Mouse (Mus musculus) megakaryocyte progenitor cell, adult 5-6 weeks (primary cell): Measurements from ENCODE around the gene Pafah2. TPM values are rescaled to one million over a fixed set of nuclear protein-coding genes. Genes with fewer than 3 reads are reported as not detected.

ENCODE experiments used
- ATAC-seq: replicated peaks from 2 replicates; pipeline ENCODE4 v1.8.0; 2016; ENCODE audit warnings: mild to moderate bottlenecking, moderate TSS enrichment, inconsistent platforms; ENCODE audit not compliant: poor library complexity
- total RNA-seq, 2 experiments: library from RNA; stranded (forward) in 1 of 2; stranded (reverse) in 1 of 2; fragments of 157-497, 149-512 nt in 1 of 2; fragments of 200-1000 nt in 1 of 2; gene quantifications; 2 replicates each; pipeline versions ENCODE4 v1.2.3 to v1.2.4; 2015 to 2017

The Pafah2 gene
- total RNA-seq, 2 experiments from 2014 or later = 14.5 to 21.2 TPM

- ATAC-seq = no peak
Observed at GRCm38 (mm10) chr4:134417111-134417510, 21.0 kb downstream of the Pafah2 start.

GRCm38 (mm10) chr4:134421971-134422370 is 25.9 kb downstream of the Pafah2 start:
- no peak for ATAC-seq

GRCm38 (mm10) chr4:134423949-134424348 is 27.8 kb downstream of the Pafah2 start:
- no peak for ATAC-seq

- ATAC-seq = no peak
Observed at GRCm38 (mm10) chr4:134425088-134425487, 29.0 kb downstream of the Pafah2 start.

- no peak for ATAC-seq
Observed at GRCm38 (mm10) chr4:134430381-134431004, 34.4 kb downstream of the Pafah2 start.

DNA sequence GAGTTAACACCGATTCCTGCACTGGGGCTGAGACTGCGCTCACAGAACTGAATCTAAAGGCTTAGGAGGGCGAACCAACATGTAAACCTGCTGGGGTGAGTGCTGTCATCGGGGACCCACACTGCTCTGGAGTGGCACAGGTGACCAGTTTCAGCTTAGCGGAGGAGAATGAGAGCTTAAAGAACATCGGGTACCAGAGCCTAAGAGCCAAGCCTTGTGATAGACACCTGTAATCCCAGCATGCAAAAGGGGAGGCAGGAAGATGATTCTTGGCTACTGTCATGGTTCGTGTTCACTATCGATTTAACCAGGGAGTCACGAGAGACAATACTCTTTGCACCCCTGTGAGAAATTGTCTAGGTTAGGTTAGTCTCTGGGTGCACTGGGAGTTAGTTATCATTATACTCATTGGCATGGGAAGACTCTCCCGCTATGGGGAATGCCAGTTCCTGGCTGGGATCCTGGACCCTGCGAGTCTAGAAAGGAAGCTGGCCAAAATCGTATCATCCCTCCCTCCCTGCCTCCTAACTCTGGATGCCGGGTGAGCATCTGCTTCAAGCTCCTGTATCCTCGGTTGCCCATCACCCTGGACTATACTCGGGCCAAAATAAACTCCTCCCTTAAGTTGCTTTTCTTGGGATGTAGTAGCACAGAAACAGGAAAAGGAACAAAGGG is 36.7 kb downstream of the Pafah2 start:
- ATAC-seq = no peak

DNA sequence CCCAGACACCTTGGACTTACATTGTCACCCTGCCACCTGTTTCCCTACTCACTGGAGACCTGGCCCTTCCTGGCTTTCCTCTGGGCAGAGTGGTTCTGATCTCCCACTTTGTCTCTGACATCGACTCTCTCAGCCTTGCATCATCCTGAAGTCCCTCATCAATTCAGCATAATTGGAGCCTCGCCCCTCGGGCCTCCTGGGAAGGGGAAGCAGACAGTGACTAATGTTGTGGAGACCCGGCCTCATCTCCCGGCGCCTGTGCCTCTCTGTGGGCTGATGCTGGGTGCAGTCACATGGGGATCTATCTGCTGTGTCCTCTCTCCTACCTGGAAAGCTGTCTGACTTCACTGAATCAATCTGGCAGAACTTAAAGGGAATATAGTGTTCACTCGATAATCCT is 40.1 kb downstream of the Pafah2 start:
- ATAC-seq = no peak

DNA sequence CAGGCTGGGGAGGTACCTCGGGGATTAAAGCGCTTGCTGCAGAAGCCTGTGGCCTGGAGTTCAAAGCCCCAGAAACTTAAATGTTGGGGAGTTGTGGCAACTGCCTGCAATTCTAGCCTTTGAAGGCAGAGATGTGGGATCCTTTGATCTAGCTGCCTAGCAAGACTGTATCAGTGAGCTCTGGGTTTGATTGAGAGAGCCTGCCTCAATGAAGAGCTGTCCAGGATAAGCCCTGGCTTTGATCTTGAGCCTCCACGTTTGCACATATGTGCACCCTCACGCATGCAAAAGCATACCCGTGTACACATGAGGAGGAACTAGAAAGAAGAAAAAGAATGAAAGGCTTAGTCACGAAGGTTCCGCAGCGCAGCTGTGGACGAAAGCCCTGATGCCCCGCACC is 40.5 kb downstream of the Pafah2 start:
- ATAC-seq = no peak

DNA sequence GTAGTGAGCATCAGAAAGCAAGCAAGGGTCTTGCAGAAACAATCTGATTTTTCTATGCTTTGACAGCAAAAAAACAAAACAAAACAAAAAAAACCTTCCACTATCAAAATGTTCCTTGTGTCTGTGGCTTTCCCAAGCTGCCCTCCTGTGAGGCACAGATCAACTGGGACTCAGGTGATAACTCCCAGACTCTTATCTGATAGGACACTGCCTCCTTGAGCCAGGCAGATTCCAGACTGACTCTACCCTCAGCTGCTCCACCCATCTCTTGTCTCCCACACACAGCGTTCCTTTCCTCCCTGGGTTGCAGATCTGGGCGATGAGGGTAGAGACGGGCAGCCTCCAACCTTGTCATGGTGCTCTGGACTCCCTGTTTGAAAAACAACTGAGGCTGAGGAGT is 43.0 kb downstream of the Pafah2 start:
- ATAC-seq = peak; percentile 95

- ATAC-seq = peak; percentile 23; the same call in 1 of the 2 replicates
Observed at GRCm38 (mm10) chr4:134439919-134440318, 43.8 kb downstream of the Pafah2 start.

DNA sequence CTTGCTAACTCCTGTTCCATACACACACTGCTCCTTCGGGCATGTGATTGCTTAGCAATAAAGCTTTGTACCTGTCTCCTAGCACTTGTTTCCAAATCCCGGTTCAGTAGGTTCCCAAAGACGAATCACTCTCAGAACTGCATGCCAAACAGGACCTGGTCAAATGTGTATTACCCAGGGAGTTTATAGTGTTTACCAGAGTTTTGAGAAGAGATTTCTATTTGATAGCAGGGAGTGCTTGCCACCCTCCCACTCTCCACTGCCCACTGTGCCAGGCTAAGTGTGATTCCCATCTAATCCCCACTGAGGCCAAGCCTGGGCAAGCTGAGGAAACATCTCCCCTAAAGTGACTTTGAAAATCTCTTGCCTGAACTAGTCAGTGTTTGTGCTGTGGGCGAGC is 46.1 kb downstream of the Pafah2 start:
- no peak for ATAC-seq

GRCm38 (mm10) chr4:134443589-134443988 is 47.5 kb downstream of the Pafah2 start:
- ATAC-seq = no peak

GRCm38 (mm10) chr4:134444949-134445348 is 48.8 kb downstream of the Pafah2 start:
- ATAC-seq = no peak

DNA sequence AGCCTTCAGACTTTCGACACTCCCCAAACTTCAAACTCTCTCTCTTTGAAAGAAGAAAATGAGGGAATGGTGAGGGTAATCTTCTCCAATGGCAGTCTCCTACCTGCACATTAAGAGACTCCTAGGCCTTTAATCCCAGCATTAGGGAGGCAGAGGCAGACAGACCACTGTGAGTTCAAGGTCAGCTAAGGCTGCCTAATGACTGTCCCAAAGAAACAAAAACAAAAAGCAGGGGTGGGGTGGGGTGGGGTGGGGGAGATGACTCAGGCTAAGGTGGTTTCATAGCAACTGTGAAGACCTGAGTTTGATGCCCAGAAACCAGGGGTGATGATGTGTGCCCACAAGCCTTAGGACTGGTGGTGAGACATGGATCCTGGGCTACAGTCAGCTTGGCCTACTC is 49.4 kb downstream of the Pafah2 start:
- no peak for ATAC-seq

GRCm38 (mm10) chr4:134447966-134448365 is 51.8 kb downstream of the Pafah2 start:
- ATAC-seq = no peak

DNA sequence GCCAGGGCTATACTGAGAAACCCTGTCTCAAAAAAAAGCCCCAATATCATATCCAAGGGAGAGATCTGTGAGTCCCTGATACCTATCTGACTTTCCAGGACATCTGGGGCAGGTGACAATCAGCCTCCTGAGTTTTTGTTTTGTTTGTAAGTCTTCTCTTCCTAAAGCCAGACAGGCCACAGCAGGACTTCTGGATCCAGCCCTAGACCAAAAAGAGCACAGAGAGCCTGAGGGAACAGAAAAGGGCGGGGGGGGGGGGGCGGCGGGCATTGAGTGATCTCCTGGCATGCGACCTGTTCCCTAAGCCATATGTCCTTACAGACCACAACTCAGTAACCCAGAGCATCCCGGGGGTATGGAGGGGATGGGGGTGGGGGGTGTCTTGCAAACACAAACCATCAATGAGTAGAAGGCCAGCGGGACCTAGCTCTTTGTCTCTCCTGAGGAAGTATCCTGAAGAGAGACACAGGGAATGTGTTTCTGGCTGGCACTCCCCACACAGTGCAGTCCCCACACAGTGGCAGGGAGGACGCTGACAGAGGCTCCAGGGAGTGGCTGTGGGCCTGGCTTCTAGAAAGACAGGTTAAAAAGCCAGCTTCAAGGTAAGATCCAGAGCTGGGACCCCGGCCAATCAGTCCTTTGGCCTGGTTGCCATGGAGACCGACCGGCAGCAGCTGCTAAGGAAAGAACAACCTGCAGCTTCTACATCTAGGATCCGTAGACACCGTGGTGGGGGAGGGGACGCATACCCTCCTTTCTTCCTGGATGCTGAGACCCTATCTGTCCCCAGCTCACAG is 53.7 kb downstream of the Pafah2 start:
- ATAC-seq = no peak

- 0 out of 2 replicates have a peak, but pooled peaks have one; percentile 23 for ATAC-seq
Observed at GRCm38 (mm10) chr4:134450392-134451195, 54.5 kb downstream of the Pafah2 start.

DNA sequence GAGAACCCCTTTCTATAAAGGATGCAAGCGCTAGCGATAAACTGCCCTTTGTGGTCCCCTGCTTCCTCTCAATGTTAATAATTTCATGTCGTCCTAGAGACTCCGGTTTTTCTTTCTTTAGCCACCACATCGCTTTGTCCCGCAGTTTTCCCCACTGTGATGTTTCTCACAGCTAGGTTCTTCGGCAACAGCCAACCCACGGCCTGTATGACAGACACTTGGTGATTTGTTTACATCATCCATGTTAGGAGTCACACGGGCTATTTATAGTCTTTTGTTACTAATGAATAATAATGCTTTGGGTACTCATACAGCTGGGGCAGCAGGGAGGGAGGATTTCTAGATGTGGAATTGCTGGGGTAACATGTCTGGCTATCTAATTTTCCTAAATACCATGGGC is 55.4 kb downstream of the Pafah2 start:
- ATAC-seq = no peak

DNA sequence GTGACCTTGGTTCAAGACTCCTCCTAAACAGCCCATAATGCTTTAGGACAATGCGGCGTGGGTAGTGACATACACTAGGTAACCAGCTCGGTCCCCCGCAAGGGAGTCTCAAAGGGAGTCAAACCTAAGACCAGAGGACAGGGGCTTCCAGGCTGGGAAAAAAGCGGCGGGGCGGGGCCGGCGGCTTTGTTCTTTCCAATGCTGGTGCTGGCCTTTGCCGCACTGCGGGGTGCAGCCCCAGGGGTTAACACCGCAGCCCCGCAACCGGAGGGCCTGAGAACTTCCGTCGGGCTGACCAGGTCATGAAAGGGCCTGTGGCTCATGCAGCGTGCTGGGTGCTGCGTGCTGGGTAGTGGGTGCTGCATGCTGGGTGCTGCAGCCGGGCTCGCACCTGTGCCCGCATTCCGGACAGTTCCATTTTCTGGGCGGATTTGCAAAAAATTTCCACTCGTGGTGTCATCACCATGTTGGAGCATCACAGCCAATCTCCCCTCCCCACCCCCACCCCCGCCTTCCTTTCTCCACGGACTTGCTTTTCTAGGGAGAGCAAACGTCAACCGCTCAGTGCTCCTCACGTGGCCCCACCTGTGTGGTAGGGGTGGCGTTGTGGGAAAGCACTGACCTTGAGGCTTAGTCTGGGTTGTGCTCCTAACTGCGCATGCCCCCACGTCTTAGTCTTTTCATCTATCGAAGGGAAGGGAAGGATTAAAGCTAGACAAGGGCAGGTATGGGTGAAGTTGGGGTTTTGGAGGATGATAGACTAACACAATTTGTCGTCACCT is 57.7 kb downstream of the Pafah2 start:
- ATAC-seq = no peak

GRCm38 (mm10) chr4:134455310-134455709 is 59.2 kb downstream of the Pafah2 start:
- peak; percentile 66 for ATAC-seq
